Mouse (Mus musculus) gastrocnemius, postnatal 36 days (tissue): ENCODE data around the gene Rap2b. TPM values are rescaled to one million over a fixed set of nuclear protein-coding genes. Genes with fewer than 3 reads are reported as not detected.
A peak's percentile ranks its signal among the peaks of the same experiment; 100 is the strongest.

Experiments used
- DNase-seq, 2 experiments: peaks; one replicate each; pipeline ENCODE4 v3.0.0; 2022
- intact Hi-C: fragments of 180-260 bp; cut with DNase I; formaldehyde crosslinking; loops from one replicate; pipeline ENCODE4 v1.15.1; 2025
- long read RNA-seq, 2 experiments: library from polyadenylated mRNA; stranded (forward); transcript quantifications; one replicate each; pipeline ENCODE4 v2.0.0; 2021
- total RNA-seq, 2 experiments: library from RNA; stranded (reverse); gene quantifications; 2 replicates each; pipeline ENCODE4 v1.2.3; 2021

Gene Rap2b
- 1 to 10 TPM; 1.3 to 1.4 TPM for total RNA-seq
- long read RNA-seq, experiment 1, full-length matches to known transcripts, result 5 of 5 reads
- long read RNA-seq, experiment 1, partial matches to known transcripts, result 0 of 5 reads
- long read RNA-seq, experiment 1, other reads (novel, unspliced or antisense), result 0 of 5 reads
- long read RNA-seq, experiment 2, full-length matches to known transcripts, result 2 of 2 reads
- long read RNA-seq, experiment 2, partial matches to known transcripts, result 0 of 2 reads
- long read RNA-seq, experiment 2, other reads (novel, unspliced or antisense), result 0 of 2 reads

GRCm38 (mm10) chr3:61361338-61361737 is at the start of gene Rap2b:
TSS of gene Rap2b (plus strand) at chr3:61361638.
- intact Hi-C loops, result no loop called here

GRCm38 (mm10) chr3:61315002-61315401 is 46.4 kb upstream of the Rap2b start:
- intact Hi-C loops, result no loop called here
- DNase-seq, result no peak

More at GRCm38 (mm10) chr3:61361338-61361737, at the start of gene Rap2b:
- DNase-seq, result no peak

GRCm38 (mm10) chr3:61320031-61320430 is 41.4 kb upstream of the Rap2b start:
- intact Hi-C loops, result no loop called here
- DNase-seq, result no peak

GRCm38 (mm10) chr3:61321632-61322031 is 39.8 kb upstream of the Rap2b start:
- intact Hi-C loops, result no loop called here
- DNase-seq, result no peak

GRCm38 (mm10) chr3:61336205-61336604 is 25.2 kb upstream of the Rap2b start:
- no peak for DNase-seq
- intact Hi-C loops, result no loop called here

GRCm38 (mm10) chr3:61337230-61337629 is 24.2 kb upstream of the Rap2b start:
- intact Hi-C loops, result no loop called here
- DNase-seq, result no peak

- no peak for DNase-seq
- intact Hi-C loops, result no loop called here
These were observed 21.1 kb upstream of the Rap2b start for GRCm38 (mm10) chr3:61340321-61340720.

- intact Hi-C loops, result no loop called here
These were observed 17.4 kb upstream of the Rap2b start for GRCm38 (mm10) chr3:61344031-61344430.

GRCm38 (mm10) chr3:61345636-61346035 is 15.8 kb upstream of the Rap2b start:
- no peak for DNase-seq
- intact Hi-C loops, result no loop called here

More at GRCm38 (mm10) chr3:61344031-61344430, 17.4 kb upstream of the Rap2b start:
- DNase-seq, result no peak

- no peak for DNase-seq
- intact Hi-C loops, result no loop called here
These were observed 13.3 kb upstream of the Rap2b start for GRCm38 (mm10) chr3:61348036-61348614.

- intact Hi-C loops, result no loop called here
- no peak for DNase-seq
These were observed 12.0 kb upstream of the Rap2b start for GRCm38 (mm10) chr3:61349433-61349832.

GRCm38 (mm10) chr3:61355464-61355863 is 6.0 kb upstream of the Rap2b start:
- intact Hi-C loops, result no loop called here
- DNase-seq, result no peak

GRCm38 (mm10) chr3:61358107-61358506 is 3.3 kb upstream of the Rap2b start:
- DNase-seq, result no peak
- intact Hi-C loops, result no loop called here

GRCm38 (mm10) chr3:61358756-61359293 is 2.6 kb upstream of the Rap2b start:
- intact Hi-C loops, result no loop called here
- DNase-seq, result no peak

GRCm38 (mm10) chr3:61362821-61363160 is 1.4 kb downstream of the Rap2b start:
- no peak for DNase-seq
- intact Hi-C loops, result no loop called here

GRCm38 (mm10) chr3:61363161-61363988 is 1.9 kb downstream of the Rap2b start:
- intact Hi-C loops, result no loop called here
- peak; percentile 80 to 89 for DNase-seq

- peak; percentile 83 to 94 for DNase-seq
These were observed 2.7 kb downstream of the Rap2b start for GRCm38 (mm10) chr3:61363989-61364660.

GRCm38 (mm10) chr3:61364661-61364977 is 3.2 kb downstream of the Rap2b start:
- no peak for DNase-seq
- intact Hi-C loops, result no loop called here

More at GRCm38 (mm10) chr3:61363989-61364660, 2.7 kb downstream of the Rap2b start:
- intact Hi-C loops, result no loop called here

- peak; percentile 19 to 42 for DNase-seq
- intact Hi-C loops, result no loop called here
These were observed 3.7 kb downstream of the Rap2b start for GRCm38 (mm10) chr3:61364978-61365778.

- no peak for DNase-seq
- intact Hi-C loops, result no loop called here
These were observed 4.4 kb downstream of the Rap2b start, which contains the start of gene B430305J03Rik for GRCm38 (mm10) chr3:61365779-61366373. TSS of gene B430305J03Rik (minus strand) at chr3:61365951.
